Mouse (Mus musculus): ENCODE data around the gene Gjd2. TPM values are rescaled to one million over a fixed set of nuclear protein-coding genes. Genes with fewer than 3 reads are reported as not detected.

The Gjd2 gene
- polyA plus RNA-seq, 1 experiment from 2014 or later: 0.18 TPM

- WGBS: 36% methylated on average over 5 of the region's 5 CpGs
- H3K4me2 ChIP-seq: peak overlapping the region; percentile 27
- no peak overlapping the region for H3K4me3 ChIP-seq
- H3K9me3 ChIP-seq: no peaks in the 10 kb centered on the region
- no peak overlapping the region for H3K9ac ChIP-seq
- no peaks in the 10 kb centered on the region for H3K27me3 ChIP-seq
- H3K36me3 ChIP-seq: no peaks in the 10 kb centered on the region
- ATAC-seq (ENCODE audit: insufficient number of reproducible peaks, insufficient read depth, low FRiP score, low TSS enrichment, low read depth): no peak
- peak overlapping the region; percentile 39; the same call in 1 of the 2 replicates for H3K27ac ChIP-seq
- H3K4me1 ChIP-seq: peaks cover 8% of the 10 kb centered on the region
Measured at GRCm38 (mm10) chr2:114047960-114048611, 34.7 kb upstream of the Gjd2 start.

GRCm38 (mm10) chr2:114046151-114046664, 32.8 kb upstream of the Gjd2 start:
- ATAC-seq (ENCODE audit: insufficient number of reproducible peaks, insufficient read depth, low FRiP score, low TSS enrichment, low read depth): no peak
- Histone ChIP-seq H3K4me1 (peaks cover 8% of the 10 kb centered on the region), H3K27me3 (no peaks in the 10 kb centered on the region), H3K9ac (no peak overlapping the region), H3K4me2 (no peak overlapping the region), H3K4me3 (no peak overlapping the region), H3K36me3 (no peaks in the 10 kb centered on the region), H3K9me3 (no peaks in the 10 kb centered on the region), H3K27ac (no peak overlapping the region)
- WGBS: 93% methylated on average over 5 of the region's 5 CpGs

- no peak overlapping the region for H3K27ac ChIP-seq
Measured at GRCm38 (mm10) chr2:114037926-114038325, 24.5 kb upstream of the Gjd2 start.

GRCm38 (mm10) chr2:114032259-114032658, 18.8 kb upstream of the Gjd2 start:
- ATAC-seq (ENCODE audit: insufficient number of reproducible peaks, insufficient read depth, low FRiP score, low TSS enrichment, low read depth): no peak
- WGBS: 35% methylated on average over 2 of the region's 2 CpGs
- Histone ChIP-seq H3K4me1 (peaks cover 12% of the 10 kb centered on the region), H3K36me3 (no peaks in the 10 kb centered on the region), H3K4me3 (no peak overlapping the region), H3K9me3 (no peaks in the 10 kb centered on the region), H3K27ac (no peak overlapping the region), H3K4me2 (no peak overlapping the region), H3K27me3 (0 out of 2 replicates have a peak, but pooled peaks cover 3% of the 10 kb centered on the region), H3K9ac (no peak overlapping the region)

More at GRCm38 (mm10) chr2:114037926-114038325, 24.5 kb upstream of the Gjd2 start:
- WGBS: 64% methylated on average over 2 of the region's 2 CpGs
- Histone ChIP-seq H3K4me1 (no peaks in the 10 kb centered on the region), H3K9ac (no peak overlapping the region), H3K4me2 (no peak overlapping the region), H3K27me3 (no peaks in the 10 kb centered on the region), H3K9me3 (no peaks in the 10 kb centered on the region), H3K36me3 (no peaks in the 10 kb centered on the region), H3K4me3 (no peak overlapping the region)
- ATAC-seq (ENCODE audit: insufficient number of reproducible peaks, insufficient read depth, low FRiP score, low TSS enrichment, low read depth): no peak

- Histone ChIP-seq H3K27me3 (peaks cover 5% of the 10 kb centered on the region; the same call in 1 of the 2 replicates), H3K4me3 (no peak overlapping the region), H3K9me3 (no peaks in the 10 kb centered on the region), H3K9ac (no peak overlapping the region), H3K36me3 (no peaks in the 10 kb centered on the region), H3K27ac (no peak overlapping the region), H3K4me1 (no peaks in the 10 kb centered on the region), H3K4me2 (no peak overlapping the region)
- WGBS: 89% methylated on average over 6 of the region's 6 CpGs
- ATAC-seq (ENCODE audit: insufficient number of reproducible peaks, insufficient read depth, low FRiP score, low TSS enrichment, low read depth): no peak
Measured at GRCm38 (mm10) chr2:114023383-114023782, 10.0 kb upstream of the Gjd2 start.

- Histone ChIP-seq H3K9me3 (no peaks in the 10 kb centered on the region), H3K4me2 (no peak overlapping the region), H3K27ac (no peak overlapping the region), H3K9ac (no peak overlapping the region), H3K36me3 (no peaks in the 10 kb centered on the region), H3K4me1 (no peaks in the 10 kb centered on the region), H3K4me3 (no peak overlapping the region), H3K27me3 (peaks cover 28% of the 10 kb centered on the region)
- ATAC-seq (ENCODE audit: insufficient number of reproducible peaks, insufficient read depth, low FRiP score, low TSS enrichment, low read depth): no peak
Measured at GRCm38 (mm10) chr2:114020210-114020563, 6.8 kb upstream of the Gjd2 start.

- WGBS: 72% methylated on average over 11 of the region's 11 CpGs
- Histone ChIP-seq H3K9ac (no peak overlapping the region), H3K4me2 (no peak overlapping the region), H3K27me3 (peaks cover 33% of the 10 kb centered on the region), H3K36me3 (no peaks in the 10 kb centered on the region), H3K27ac (no peak overlapping the region), H3K4me1 (no peaks in the 10 kb centered on the region), H3K9me3 (no peaks in the 10 kb centered on the region), H3K4me3 (no peak overlapping the region)
- no peak for ATAC-seq (ENCODE audit: insufficient number of reproducible peaks, insufficient read depth, low FRiP score, low TSS enrichment, low read depth)
Measured at GRCm38 (mm10) chr2:114019474-114020209, 6.2 kb upstream of the Gjd2 start.

GRCm38 (mm10) chr2:114018136-114018535, 4.7 kb upstream of the Gjd2 start:
- no peak overlapping the region for H3K4me2 ChIP-seq
- no peak for ATAC-seq (ENCODE audit: insufficient number of reproducible peaks, insufficient read depth, low FRiP score, low TSS enrichment, low read depth)
- WGBS: 49% methylated on average over 10 of the region's 10 CpGs

GRCm38 (mm10) chr2:114014839-114015238, 1.4 kb upstream of the Gjd2 start:
- Histone ChIP-seq H3K4me3 (no peak overlapping the region), H3K27me3 (peaks cover 77% of the 10 kb centered on the region), H3K9ac (no peak overlapping the region), H3K27ac (no peak overlapping the region), H3K4me1 (peaks cover 9% of the 10 kb centered on the region), H3K4me2 (no peak overlapping the region), H3K36me3 (no peaks in the 10 kb centered on the region), H3K9me3 (no peaks in the 10 kb centered on the region)
- ATAC-seq (ENCODE audit: insufficient number of reproducible peaks, insufficient read depth, low FRiP score, low TSS enrichment, low read depth): no peak
- 77% methylated on average over 6 of the region's 6 CpGs for WGBS

More at GRCm38 (mm10) chr2:114018136-114018535, 4.7 kb upstream of the Gjd2 start:
- no peak overlapping the region for H3K27ac ChIP-seq
- no peaks in the 10 kb centered on the region for H3K36me3 ChIP-seq
- peaks cover 48% of the 10 kb centered on the region for H3K27me3 ChIP-seq
- H3K4me3 ChIP-seq: no peak overlapping the region
- H3K9ac ChIP-seq: no peak overlapping the region
- H3K9me3 ChIP-seq: no peaks in the 10 kb centered on the region
- H3K4me1 ChIP-seq: peaks cover 8% of the 10 kb centered on the region

- Histone ChIP-seq H3K27me3 (peaks cover 76% of the 10 kb centered on the region), H3K4me3 (peak overlapping the region; percentile 45), H3K9ac (no peak overlapping the region), H3K4me2 (peak overlapping the region; percentile 69), H3K36me3 (no peaks in the 10 kb centered on the region), H3K27ac (no peak overlapping the region), H3K9me3 (no peaks in the 10 kb centered on the region), H3K4me1 (peaks cover 9% of the 10 kb centered on the region)
- ATAC-seq (ENCODE audit: insufficient number of reproducible peaks, insufficient read depth, low FRiP score, low TSS enrichment, low read depth): no peak
- 1% methylated on average over 13 of the region's 13 CpGs for WGBS
Measured at GRCm38 (mm10) chr2:114013846-114014245, 427 bp upstream of the Gjd2 start.

- Histone ChIP-seq H3K36me3 (no peaks in the 10 kb centered on the region), H3K9me3 (no peaks in the 10 kb centered on the region), H3K4me1 (peaks cover 9% of the 10 kb centered on the region), H3K4me3 (peak overlapping the region; percentile 45), H3K9ac (no peak overlapping the region), H3K27me3 (peaks cover 69% of the 10 kb centered on the region), H3K4me2 (peak overlapping the region; percentile 69), H3K27ac (no peak overlapping the region)
- ATAC-seq (ENCODE audit: insufficient number of reproducible peaks, insufficient read depth, low FRiP score, low TSS enrichment, low read depth): no peak
- WGBS: 3% methylated on average over 19 of the region's 19 CpGs
Measured at GRCm38 (mm10) chr2:114012749-114013211, 639 bp downstream of the Gjd2 start.

- Histone ChIP-seq H3K27me3 (peaks cover 61% of the 10 kb centered on the region), H3K9ac (no peak overlapping the region), H3K9me3 (no peaks in the 10 kb centered on the region), H3K4me1 (peaks cover 9% of the 10 kb centered on the region), H3K27ac (no peak overlapping the region), H3K4me3 (no peak overlapping the region), H3K4me2 (no peak overlapping the region), H3K36me3 (no peaks in the 10 kb centered on the region)
- ATAC-seq (ENCODE audit: insufficient number of reproducible peaks, insufficient read depth, low FRiP score, low TSS enrichment, low read depth): no peak
- WGBS: 51% methylated on average over 4 of the region's 4 CpGs
Measured at GRCm38 (mm10) chr2:114011838-114012237, 1.6 kb downstream of the Gjd2 start.
